Mouse (Mus musculus) thymus, adult 2 months (tissue): ENCODE data around the gene Slc6a11. TPM values are rescaled to one million over a fixed set of nuclear protein-coding genes. Genes with fewer than 3 reads are reported as not detected.

ENCODE experiments used
- DNase-seq: peaks from one replicate; pipeline ENCODE4 v3.0.0; 2021
- H3K27ac ChIP-seq: fragments of 200-500 bp; 2 replicates; pipeline ENCODE4 v1.5.1; 2012; ENCODE audit warnings: low read length, control low read depth; ENCODE audit not compliant: control insufficient read depth, insufficient read depth
- H3K27me3 ChIP-seq: fragments of 200-500 bp; 2 replicates; pipeline ENCODE4 v1.6.1; 2012; ENCODE audit warnings: mild to moderate bottlenecking, low read length, moderate library complexity, mixed read lengths; ENCODE audit not compliant: control insufficient read depth, insufficient read depth
- H3K36me3 ChIP-seq: fragments of 200-500 bp; 2 replicates; pipeline ENCODE4 v1.6.1; 2012; ENCODE audit warnings: mild to moderate bottlenecking, low read length, moderate library complexity; ENCODE audit not compliant: control insufficient read depth, insufficient read depth
- H3K4me1 ChIP-seq: fragments of 200-500 bp; replicated peaks from 2 replicates; pipeline ENCODE4 v1.6.1; 2012; ENCODE audit warnings: low read length; ENCODE audit not compliant: control insufficient read depth, insufficient read depth
- H3K4me3 ChIP-seq: fragments of 200-500 bp; 2 replicates; pipeline ENCODE4 v1.5.1; 2012; ENCODE audit warnings: mild to moderate bottlenecking, low read length, control low read depth, moderate library complexity; ENCODE audit not compliant: control insufficient read depth, insufficient read depth
- CTCF ChIP-seq: fragments of 200-500 bp; IDR thresholded peaks from 2 replicates; pipeline ENCODE4 v1.5.1; 2012; ENCODE audit warnings: mild to moderate bottlenecking, control low read depth, low read length, moderate library complexity, borderline replicate concordance; ENCODE audit not compliant: control insufficient read depth, poor library complexity, insufficient read depth; ENCODE audit errors: extremely low read depth
- POLR2A ChIP-seq: fragments of 200-500 bp; IDR thresholded peaks from 2 replicates; pipeline ENCODE4 v1.6.1; 2012; ENCODE audit warnings: mild to moderate bottlenecking, low read length, control low read depth, moderate library complexity; ENCODE audit not compliant: control insufficient read depth, poor library complexity, insufficient read depth; ENCODE audit errors: extremely low read depth
- WGBS: fragments of 180-500 bp; shearing (Covaris S2); methylation state at CpG from one replicate; pipeline ENCODE4 v1.1.7; 2018; 5-methylcytosine and 5-hydroxymethylcytosine counted together
- polyA plus RNA-seq: library from polyadenylated mRNA; depleted of rRNA; stranded (reverse); fragments of >200 nt; gene quantifications from 2 replicates; pipeline ENCODE4 v1.2.3, GENCODE M21; 2012

Gene Slc6a11
- polyA plus RNA-seq, 1 experiment, result 0.19 TPM

- no peak for TF ChIP-seq CTCF
- TF ChIP-seq POLR2A, result no peak
- Histone ChIP-seq H3K4me1 (no peaks in the 10 kb centered on the region), H3K27me3 (no peaks in the 10 kb centered on the region; the same call in 1 of the 2 replicates)
These were observed 154.4 kb downstream of the Slc6a11 start for GRCm38 (mm10) chr6:114285424-114285823.

GRCm38 (mm10) chr6:114289106-114289505 is 158.1 kb downstream of the Slc6a11 start:
- Histone ChIP-seq H3K36me3 (no peaks in the 10 kb centered on the region), H3K27me3 (no peaks in the 10 kb centered on the region), H3K27ac (no peak overlapping the region), H3K4me1 (no peaks in the 10 kb centered on the region), H3K4me3 (no peak overlapping the region)
- TF ChIP-seq POLR2A, result no peak
- no peak for TF ChIP-seq CTCF
- DNase-seq, result no peak
- WGBS, result 23% methylated on average over 7 of the region's 7 CpGs

More at GRCm38 (mm10) chr6:114285424-114285823, 154.4 kb downstream of the Slc6a11 start:
- no peak for DNase-seq
- H3K4me3 ChIP-seq, result no peak overlapping the region
- 35% methylated on average over 4 of the region's 4 CpGs for WGBS
- H3K36me3 ChIP-seq, result no peaks in the 10 kb centered on the region
- H3K27ac ChIP-seq, result no peak overlapping the region

GRCm38 (mm10) chr6:114290184-114290583 is 159.1 kb downstream of the Slc6a11 start:
- DNase-seq, result no peak
- Histone ChIP-seq H3K4me3 (no peak overlapping the region), H3K27me3 (no peaks in the 10 kb centered on the region), H3K36me3 (no peaks in the 10 kb centered on the region), H3K27ac (no peak overlapping the region), H3K4me1 (no peaks in the 10 kb centered on the region)
- 71% methylated on average over 8 of the region's 8 CpGs for WGBS
- no peak for TF ChIP-seq CTCF
- TF ChIP-seq POLR2A, result no peak

- DNase-seq, result no peak
- Histone ChIP-seq H3K27me3 (no peaks in the 10 kb centered on the region), H3K4me3 (no peak overlapping the region), H3K4me1 (no peaks in the 10 kb centered on the region), H3K27ac (no peak overlapping the region), H3K36me3 (no peaks in the 10 kb centered on the region)
- WGBS, result 62% methylated on average over 4 of the region's 4 CpGs
- TF ChIP-seq CTCF, result no peak
- no peak for TF ChIP-seq POLR2A
These were observed 159.9 kb downstream of the Slc6a11 start for GRCm38 (mm10) chr6:114290929-114291328.

- H3K27me3 ChIP-seq, result no peaks in the 10 kb centered on the region
- TF ChIP-seq POLR2A (no peak), CTCF (no peak)
- no peaks in the 10 kb centered on the region for H3K36me3 ChIP-seq
- no peaks in the 10 kb centered on the region for H3K4me1 ChIP-seq
- 49% methylated on average over 5 of the region's 5 CpGs for WGBS
- no peak overlapping the region for H3K27ac ChIP-seq
- no peak for DNase-seq
- H3K4me3 ChIP-seq, result no peak overlapping the region
These were observed 160.4 kb downstream of the Slc6a11 start for GRCm38 (mm10) chr6:114291396-114291795.

GRCm38 (mm10) chr6:114293511-114293910 is 162.5 kb downstream of the Slc6a11 start:
- H3K27me3 ChIP-seq, result no peaks in the 10 kb centered on the region
- no peaks in the 10 kb centered on the region for H3K4me1 ChIP-seq
- 29% methylated on average over 8 of the region's 8 CpGs for WGBS
- TF ChIP-seq POLR2A (no peak), CTCF (no peak)
- no peak overlapping the region for H3K4me3 ChIP-seq
- DNase-seq, result no peak
- no peak overlapping the region for H3K27ac ChIP-seq
- H3K36me3 ChIP-seq, result no peaks in the 10 kb centered on the region

GRCm38 (mm10) chr6:114295086-114295485 is 164.0 kb downstream of the Slc6a11 start:
- H3K36me3 ChIP-seq, result no peaks in the 10 kb centered on the region
- DNase-seq, result no peak
- H3K27me3 ChIP-seq, result no peaks in the 10 kb centered on the region
- H3K4me3 ChIP-seq, result no peak overlapping the region
- TF ChIP-seq POLR2A (no peak), CTCF (no peak)
- H3K27ac ChIP-seq, result no peak overlapping the region
- WGBS, result 86% methylated on average over 4 of the region's 4 CpGs
- no peaks in the 10 kb centered on the region for H3K4me1 ChIP-seq
